In genomic region chr2:46315243-46315642, GRCm38 (mm10) we compare ENCODE assay signal across 25 mouse cellular contexts.
DNase-seq lines count a peak whose midpoint lies in the region; ATAC-seq and TF ChIP-seq lines count a peak whose summit lies in the region.
"Had no signal": no experiment of that assay in that cellular context is flagged by ENCODE, and none has a peak within 500 bp of the region (broad histone marks: within the 10 kb centered on the region; RNA-seq: fewer than 3 reads in every experiment).

No protein-coding gene starts in this region.

- peak; percentile 39 for DNase-seq in A20 (ENCODE audit: low read depth, low spot score)
- peak; percentile 25 to 29 for DNase-seq in B cell, adult 2 months
- DNase-seq in adrenal gland, adult 2 months, result no peak
- DNase-seq in heart, adult 18-20 months, result no peak
- DNase-seq in right cerebral cortex, postnatal 4 days, result no peak
- DNase-seq: adrenal gland, postnatal 10 days; adrenal gland, postnatal 25 days; cerebellum, adult 11-12 months; cerebellum, adult 2 months; cerebellum, adult 9-10 months; cerebellum, postnatal 10 days; cerebellum, postnatal 25 days; embryo, embryonic 11 days had no signal

- peaks cover 10% of the 10 kb centered on the region for H3K4me1 ChIP-seq in bone marrow macrophage, adult 2 months (ENCODE audit: control insufficient read depth, insufficient read depth, low read length)
- H3K4me1 ChIP-seq: embryonic facial prominence, embryonic 13.5 days; embryonic facial prominence, embryonic 15.5 days; forebrain, embryonic 10.5 days; forebrain, embryonic 12.5 days had no signal

- ATAC-seq in neutrophil, adult 5-6 weeks (ENCODE audit: extremely low read depth, insufficient number of reproducible peaks, low FRiP score, poor library complexity, severe bottlenecking), result peak; percentile 53; the same call in 1 of the 2 replicates
- no peak for ATAC-seq in granulocyte monocyte progenitor cell, adult 5-6 weeks (replicated peaks; ENCODE audit: poor library complexity, severe bottlenecking)
- ATAC-seq: activated CD4-positive, CD25-positive, alpha-beta regulatory T cell, adult 4 months; forebrain, embryonic 14.5 days; forebrain, embryonic 16.5 days; Patski had no signal

- no peak overlapping the region for H3K4me3 ChIP-seq in bone marrow macrophage, adult 2 months (ENCODE audit: insufficient read depth, low read length)
- H3K4me3 ChIP-seq: embryonic facial prominence, embryonic 13.5 days; embryonic facial prominence, embryonic 15.5 days; erythroblast, embryonic 14.5 days; forebrain, embryonic 10.5 days; forebrain, embryonic 12.5 days had no signal

- TF ChIP-seq CTCF in bone marrow macrophage, adult 2 months (IDR thresholded peaks at IDR 0.05; ENCODE audit: low read depth, low read length), result no peak

- peak overlapping the region; percentile 79 for H3K27ac ChIP-seq in bone marrow macrophage, adult 2 months (ENCODE audit: insufficient read depth, low read depth, low read length)
- H3K27ac ChIP-seq: embryonic facial prominence, embryonic 13.5 days; embryonic facial prominence, embryonic 15.5 days; forebrain, embryonic 10.5 days; forebrain, embryonic 12.5 days had no signal

- no peak for TF ChIP-seq POLR2A in bone marrow macrophage, adult 2 months (IDR thresholded peaks at IDR 0.05; ENCODE audit: borderline replicate concordance, low read depth, low read length)

Comparison
In these comparisons a context has a peak if more than half of its experiments do, and no peak if none do; other contexts are left out.
1. DNase-seq: peak in A20 (single experiment) and B cell, adult 2 months (2 of 2); none in adrenal gland, adult 2 months (single experiment), heart, adult 18-20 months (0 of 2) and right cerebral cortex, postnatal 4 days (single experiment).